ENCODE assay signal across 18 mouse cellular contexts in the genomic region with DNA sequence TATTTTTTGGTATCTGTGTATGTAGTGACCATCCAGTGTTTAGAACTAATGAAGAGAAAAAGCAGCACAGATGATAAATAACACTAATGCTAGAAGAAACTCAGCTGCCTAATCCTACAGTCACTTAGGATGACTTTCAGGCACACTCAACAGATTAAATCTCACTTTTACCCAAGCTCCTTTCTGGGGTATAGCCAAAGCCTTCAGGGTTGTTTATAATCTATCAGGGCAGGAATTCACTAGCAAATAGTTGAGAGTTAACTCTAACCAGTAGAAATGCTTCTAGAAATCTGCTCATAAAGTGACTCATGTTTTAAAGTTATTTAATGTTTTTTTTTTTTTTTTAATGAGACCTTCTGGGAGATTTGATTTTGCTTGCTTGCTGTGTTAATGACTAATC. TPM values are rescaled to one million over a fixed set of nuclear protein-coding genes. Genes with fewer than 3 reads are reported as not detected.
"Had no signal": no experiment of that assay in that cellular context is flagged by ENCODE, and none has a peak within 500 bp of the region (broad histone marks: within the 10 kb centered on the region; RNA-seq: fewer than 3 reads in every experiment).

No protein-coding gene starts in this region.

- H3K27me3 ChIP-seq: liver, embryonic 13.5 days; liver, embryonic 15.5 days; lung, embryonic 15.5 days; midbrain, embryonic 12.5 days; midbrain, embryonic 15.5 days; neural tube, embryonic 12.5 days; stomach, embryonic 15.5 days had no signal

- H3K27ac ChIP-seq: liver, embryonic 13.5 days; liver, embryonic 15.5 days; lung, embryonic 15.5 days; midbrain, embryonic 10.5 days; midbrain, embryonic 12.5 days; midbrain, embryonic 15.5 days; neural tube, embryonic 12.5 days had no signal

- H3K4me1 ChIP-seq: liver, embryonic 13.5 days; liver, embryonic 15.5 days; lung, embryonic 15.5 days; midbrain, embryonic 10.5 days; midbrain, embryonic 12.5 days; midbrain, embryonic 15.5 days; neural tube, embryonic 12.5 days; stomach, embryonic 15.5 days had no signal

- H3K4me2 ChIP-seq: liver, embryonic 11.5 days; liver, embryonic 13.5 days; liver, embryonic 15.5 days; lung, embryonic 15.5 days; midbrain, embryonic 12.5 days; midbrain, embryonic 15.5 days; neural tube, embryonic 12.5 days; stomach, embryonic 15.5 days had no signal

- H3K4me3 ChIP-seq: liver, embryonic 13.5 days; liver, embryonic 15.5 days; lung, embryonic 15.5 days; midbrain, embryonic 10.5 days; midbrain, embryonic 12.5 days; midbrain, embryonic 15.5 days; neural tube, embryonic 12.5 days; stomach, embryonic 15.5 days had no signal

- H3K36me3 ChIP-seq: liver, embryonic 13.5 days; liver, embryonic 15.5 days; lung, embryonic 15.5 days; midbrain, embryonic 10.5 days; midbrain, embryonic 12.5 days; midbrain, embryonic 15.5 days; neural tube, embryonic 12.5 days; stomach, embryonic 15.5 days had no signal

- H3K9me3 ChIP-seq: liver, embryonic 13.5 days; liver, embryonic 15.5 days; lung, embryonic 15.5 days; midbrain, embryonic 10.5 days; midbrain, embryonic 12.5 days; midbrain, embryonic 15.5 days; neural tube, embryonic 12.5 days; stomach, embryonic 15.5 days had no signal

- ATAC-seq: lung, postnatal 0 days; midbrain, embryonic 15.5 days had no signal

- H3K9ac ChIP-seq: liver, embryonic 13.5 days; liver, embryonic 15.5 days; lung, embryonic 15.5 days; midbrain, embryonic 12.5 days; midbrain, embryonic 15.5 days; neural tube, embryonic 12.5 days; stomach, embryonic 15.5 days had no signal

- DNase-seq: liver, embryonic 13.5 days; lung, adult 18-20 months; lung, postnatal 4 days; right cerebral cortex, postnatal 14 days; spleen, adult 18-20 months; thymus, adult 2 months; thymus, postnatal 25 days; thymus, postnatal 4 days had no signal

RNA-seq across cellular contexts. Expression of gene Ptchd1, which starts 43.8 kb away (rescaled TPM):
- polyA plus RNA-seq: liver, embryonic 15.5 days; thymus, adult 2 months had no signal

RNA-seq across cellular contexts. Expression of gene Gm15155, which starts 44.8 kb away (rescaled TPM):
- polyA plus RNA-seq: liver, embryonic 11.5 days; liver, embryonic 13.5 days; liver, embryonic 15.5 days; lung, embryonic 15.5 days; lung, postnatal 0 days; midbrain, embryonic 10.5 days; midbrain, embryonic 12.5 days; midbrain, embryonic 15.5 days; neural tube, embryonic 12.5 days; stomach, embryonic 15.5 days; testis, adult 2 months; thymus, adult 2 months had no signal
